Mouse (Mus musculus): Measurements from ENCODE around the gene Adgrl3. TPM values are rescaled to one million over a fixed set of nuclear protein-coding genes. Genes with fewer than 3 reads are reported as not detected.

The Adgrl3 gene
- polyA plus RNA-seq, 1 experiment, result 9.8 TPM

DNA sequence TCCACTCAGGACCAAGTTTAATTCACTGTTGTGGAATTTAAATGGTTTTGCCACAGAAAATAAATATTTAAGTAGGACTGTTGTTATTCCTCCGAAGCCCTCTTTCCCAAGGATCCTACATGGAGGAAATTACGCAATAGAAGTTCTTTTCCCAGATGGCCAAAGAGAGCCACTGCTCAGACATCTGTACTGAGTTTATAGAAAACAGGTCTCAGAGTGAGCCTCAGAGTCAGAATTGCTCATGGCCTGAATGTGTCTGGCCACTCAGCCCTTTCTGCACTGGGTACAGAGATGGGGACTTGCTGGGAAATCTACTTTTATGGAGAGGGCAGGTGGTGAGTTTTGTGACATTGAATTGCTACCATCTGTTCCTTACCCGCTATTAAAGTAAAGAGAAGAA is 74.7 kb downstream of the Adgrl3 start:
- H3K27me3 ChIP-seq (ENCODE audit: control insufficient read depth, insufficient read depth, insufficient read length), result no peaks in the 10 kb centered on the region
- peaks cover 4% of the 10 kb centered on the region for H3K36me3 ChIP-seq (ENCODE audit: control insufficient read depth, insufficient read depth)
- H3K79me3 ChIP-seq (ENCODE audit: low read depth), result peaks cover 2% of the 10 kb centered on the region
- no peak overlapping the region for H3ac ChIP-seq (ENCODE audit: control insufficient read depth, insufficient read length, low read depth)
- H3K4me3 ChIP-seq (ENCODE audit: insufficient read depth, poor library complexity, severe bottlenecking), result no peak overlapping the region
- TF ChIP-seq MYOD1 (IDR thresholded peaks at IDR 0.05; ENCODE audit: control insufficient read depth, insufficient read length, low read depth), result no peak
- TF ChIP-seq MAX (IDR thresholded peaks at IDR 0.05), result no peak
- no peak for TF ChIP-seq USF1 (IDR thresholded peaks at IDR 0.05; ENCODE audit: low read depth)
- TF ChIP-seq MYOG (IDR thresholded peaks at IDR 0.05; ENCODE audit: control insufficient read depth, extremely low read depth, insufficient read length), result no peak
- TF ChIP-seq CEBPB (IDR thresholded peaks at IDR 0.05; ENCODE audit: low read depth), result peak; percentile 57
- TF ChIP-seq FOSL1 (IDR thresholded peaks at IDR 0.05; ENCODE audit: insufficient read depth, low read length, poor library complexity, severe bottlenecking), result no peak
- peaks cover 46% of the 10 kb centered on the region for H3K79me2 ChIP-seq (ENCODE audit: control insufficient read depth, insufficient read depth)

DNA sequence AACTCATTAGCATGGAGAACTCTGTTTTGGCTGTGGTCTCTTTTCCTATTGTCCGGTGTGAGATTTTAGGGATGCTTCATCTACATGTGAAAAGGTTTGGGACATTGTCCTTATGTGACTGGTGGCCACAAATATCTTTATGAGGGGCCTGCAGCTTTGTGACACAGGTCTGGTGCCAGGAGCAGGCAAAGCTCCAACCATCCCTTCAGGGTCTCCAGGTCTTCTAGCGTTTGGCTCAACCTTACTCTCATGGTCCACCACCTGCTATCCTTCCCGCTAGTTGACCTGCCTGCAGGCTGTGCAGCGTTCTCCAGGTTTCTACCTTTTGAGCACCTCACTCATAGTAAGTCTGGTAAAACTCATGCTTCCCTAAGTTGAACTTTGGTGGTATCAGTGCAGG is 77.2 kb downstream of the Adgrl3 start:
- Histone ChIP-seq H3K79me3 (ENCODE audit: low read depth) (peaks cover 2% of the 10 kb centered on the region), H3ac (ENCODE audit: control insufficient read depth, insufficient read length, low read depth) (no peak overlapping the region), H3K27me3 (ENCODE audit: control insufficient read depth, insufficient read depth, insufficient read length) (no peaks in the 10 kb centered on the region), H3K4me3 (ENCODE audit: insufficient read depth, poor library complexity, severe bottlenecking) (no peak overlapping the region), H3K36me3 (ENCODE audit: control insufficient read depth, insufficient read depth) (peaks cover 4% of the 10 kb centered on the region), H3K79me2 (ENCODE audit: control insufficient read depth, insufficient read depth) (peaks cover 43% of the 10 kb centered on the region)
- no peak for TF ChIP-seq CTCF (IDR thresholded peaks at IDR 0.05; ENCODE audit: control insufficient read depth, insufficient read depth, insufficient read length)
- TF ChIP-seq CEBPB (IDR thresholded peaks at IDR 0.05; ENCODE audit: low read depth), result no peak
- TF ChIP-seq MYOG (IDR thresholded peaks at IDR 0.05; ENCODE audit: control insufficient read depth, extremely low read depth, insufficient read length), result no peak
- no peak for TF ChIP-seq USF1 (IDR thresholded peaks at IDR 0.05; ENCODE audit: low read depth)
- no peak for TF ChIP-seq MYOD1 (IDR thresholded peaks at IDR 0.05; ENCODE audit: control insufficient read depth, insufficient read length, low read depth)
- TF ChIP-seq MAX (IDR thresholded peaks at IDR 0.05), result no peak
- TF ChIP-seq FOSL1 (IDR thresholded peaks at IDR 0.05; ENCODE audit: insufficient read depth, low read length, poor library complexity, severe bottlenecking), result no peak

DNA sequence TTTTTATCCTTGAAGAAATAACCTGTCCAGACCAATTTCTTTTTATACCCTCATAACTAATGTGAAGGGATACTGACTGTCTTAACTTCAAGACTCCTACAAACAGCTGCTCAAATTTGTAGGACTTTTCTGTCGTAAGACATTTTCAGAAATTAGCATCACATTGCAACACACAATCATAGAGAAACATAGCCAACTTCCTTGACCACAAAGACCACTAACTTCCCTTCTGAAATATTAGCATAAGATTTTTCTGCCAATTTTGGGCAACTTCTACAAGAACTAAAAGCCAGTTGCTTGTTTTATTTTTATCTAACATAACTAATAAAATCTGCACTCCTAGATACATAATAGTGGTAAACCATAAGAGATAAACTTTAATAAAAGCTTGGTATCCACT is 87.5 kb downstream of the Adgrl3 start:
- Histone ChIP-seq H3ac (ENCODE audit: control insufficient read depth, insufficient read length, low read depth) (no peak overlapping the region), H3K79me2 (ENCODE audit: control insufficient read depth, insufficient read depth) (peaks cover 23% of the 10 kb centered on the region), H3K36me3 (ENCODE audit: control insufficient read depth, insufficient read depth) (no peaks in the 10 kb centered on the region), H3K27me3 (ENCODE audit: control insufficient read depth, insufficient read depth, insufficient read length) (no peaks in the 10 kb centered on the region), H3K79me3 (ENCODE audit: low read depth) (peaks cover 9% of the 10 kb centered on the region), H3K4me3 (ENCODE audit: insufficient read depth, poor library complexity, severe bottlenecking) (no peak overlapping the region)
- TF ChIP-seq FOSL1 (IDR thresholded peaks at IDR 0.05; ENCODE audit: insufficient read depth, low read length, poor library complexity, severe bottlenecking) (no peak), MYOD1 (IDR thresholded peaks at IDR 0.05; ENCODE audit: control insufficient read depth, insufficient read length, low read depth) (peak; percentile 40), CEBPB (IDR thresholded peaks at IDR 0.05; ENCODE audit: low read depth) (peak; percentile 87)

DNA sequence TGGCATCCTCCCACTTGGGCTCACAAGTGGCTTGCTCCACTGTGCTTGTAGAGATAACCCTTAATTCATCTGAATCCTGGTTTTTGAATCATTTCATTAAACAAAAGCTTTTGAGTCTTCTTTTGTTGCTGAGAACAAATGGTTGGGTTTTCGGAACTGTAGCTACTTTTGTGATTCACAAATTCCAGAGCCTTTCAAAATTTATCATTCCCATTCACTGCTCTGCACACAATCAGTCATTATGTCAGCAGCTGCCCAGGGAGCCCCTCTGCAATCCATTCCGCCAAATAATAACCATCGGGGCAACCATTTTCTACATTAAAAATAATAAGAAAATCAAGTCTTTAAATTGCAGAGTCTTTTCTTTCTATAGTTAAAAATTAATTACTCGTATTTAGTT is 104.5 kb downstream of the Adgrl3 start:
- Histone ChIP-seq H3K79me2 (ENCODE audit: control insufficient read depth, insufficient read depth) (peaks cover 9% of the 10 kb centered on the region), H3K4me3 (ENCODE audit: insufficient read depth, poor library complexity, severe bottlenecking) (no peak overlapping the region), H3K27me3 (ENCODE audit: control insufficient read depth, insufficient read depth, insufficient read length) (no peaks in the 10 kb centered on the region), H3K36me3 (ENCODE audit: control insufficient read depth, insufficient read depth) (no peaks in the 10 kb centered on the region), H3ac (ENCODE audit: control insufficient read depth, insufficient read length, low read depth) (no peak overlapping the region), H3K79me3 (ENCODE audit: low read depth) (peaks cover 8% of the 10 kb centered on the region)
- TF ChIP-seq CEBPB (IDR thresholded peaks at IDR 0.05; ENCODE audit: low read depth) (no peak), CTCF (IDR thresholded peaks at IDR 0.05; ENCODE audit: control insufficient read depth, insufficient read depth, insufficient read length) (no peak), MYOG (IDR thresholded peaks at IDR 0.05; ENCODE audit: control insufficient read depth, extremely low read depth, insufficient read length) (no peak), MAX (IDR thresholded peaks at IDR 0.05) (no peak), MYOD1 (IDR thresholded peaks at IDR 0.05; ENCODE audit: control insufficient read depth, insufficient read length, low read depth) (no peak), USF1 (IDR thresholded peaks at IDR 0.05; ENCODE audit: low read depth) (no peak), FOSL1 (IDR thresholded peaks at IDR 0.05; ENCODE audit: insufficient read depth, low read length, poor library complexity, severe bottlenecking) (no peak)

DNA sequence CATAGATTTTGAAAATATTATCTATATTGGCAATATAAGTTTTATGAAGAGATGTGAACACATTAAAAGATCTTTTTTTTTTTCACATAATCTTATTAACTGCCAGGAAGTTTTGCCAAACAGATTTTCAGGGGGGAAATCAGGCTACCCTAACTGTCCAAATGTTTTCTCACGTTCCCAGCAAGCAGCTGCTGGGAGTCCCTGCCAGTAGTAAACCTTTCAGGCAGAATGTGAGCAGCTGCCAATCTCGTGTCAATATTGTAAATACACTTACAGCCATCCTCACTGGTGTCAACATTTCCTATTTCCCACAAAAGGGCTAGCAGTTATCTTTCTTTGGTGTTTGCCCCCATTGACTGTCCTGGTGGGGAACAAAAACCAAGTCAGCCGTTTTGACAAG is 107.7 kb downstream of the Adgrl3 start:
- H3ac ChIP-seq (ENCODE audit: control insufficient read depth, insufficient read length, low read depth), result no peak overlapping the region
- no peak for TF ChIP-seq MYOG (IDR thresholded peaks at IDR 0.05; ENCODE audit: control insufficient read depth, extremely low read depth, insufficient read length)
- no peak for TF ChIP-seq MAX (IDR thresholded peaks at IDR 0.05)
- no peak for TF ChIP-seq USF1 (IDR thresholded peaks at IDR 0.05; ENCODE audit: low read depth)
- no peak for TF ChIP-seq CEBPB (IDR thresholded peaks at IDR 0.05; ENCODE audit: low read depth)
- no peak for TF ChIP-seq MYOD1 (IDR thresholded peaks at IDR 0.05; ENCODE audit: control insufficient read depth, insufficient read length, low read depth)
- no peak for TF ChIP-seq CTCF (IDR thresholded peaks at IDR 0.05; ENCODE audit: control insufficient read depth, insufficient read depth, insufficient read length)
- TF ChIP-seq FOSL1 (IDR thresholded peaks at IDR 0.05; ENCODE audit: insufficient read depth, low read length, poor library complexity, severe bottlenecking), result no peak

DNA sequence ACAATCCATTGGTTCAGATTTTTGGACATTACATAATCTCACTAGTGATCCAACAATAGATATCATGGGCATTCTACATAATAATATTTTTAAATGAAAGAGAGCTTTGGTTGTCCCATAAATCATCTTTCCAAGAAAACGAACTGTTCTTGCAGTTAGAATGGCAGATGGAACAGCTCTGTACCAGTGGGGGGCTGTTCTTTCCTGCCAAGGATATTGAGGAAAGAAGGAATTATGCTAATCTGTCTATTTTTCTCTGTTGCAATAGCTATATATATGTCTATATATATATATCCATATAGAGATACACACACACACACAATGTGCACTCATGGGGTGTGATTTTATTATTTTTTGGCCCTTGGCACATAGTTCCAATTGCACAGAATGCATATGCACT is 116.5 kb downstream of the Adgrl3 start:
- Histone ChIP-seq H3K4me3 (ENCODE audit: insufficient read depth, poor library complexity, severe bottlenecking) (no peak overlapping the region), H3K79me3 (ENCODE audit: low read depth) (no peaks in the 10 kb centered on the region), H3K27me3 (ENCODE audit: control insufficient read depth, insufficient read depth, insufficient read length) (no peaks in the 10 kb centered on the region), H3ac (ENCODE audit: control insufficient read depth, insufficient read length, low read depth) (no peak overlapping the region), H3K36me3 (ENCODE audit: control insufficient read depth, insufficient read depth) (peaks cover 6% of the 10 kb centered on the region), H3K79me2 (ENCODE audit: control insufficient read depth, insufficient read depth) (no peaks in the 10 kb centered on the region)
- TF ChIP-seq USF1 (IDR thresholded peaks at IDR 0.05; ENCODE audit: low read depth) (no peak), MYOD1 (IDR thresholded peaks at IDR 0.05; ENCODE audit: control insufficient read depth, insufficient read length, low read depth) (no peak), MYOG (IDR thresholded peaks at IDR 0.05; ENCODE audit: control insufficient read depth, extremely low read depth, insufficient read length) (no peak)

More for the DNA sequence above, 107.7 kb downstream of the Adgrl3 start:
- Histone ChIP-seq H3K27me3 (ENCODE audit: control insufficient read depth, insufficient read depth, insufficient read length) (no peaks in the 10 kb centered on the region), H3K4me3 (ENCODE audit: insufficient read depth, poor library complexity, severe bottlenecking) (no peak overlapping the region), H3K36me3 (ENCODE audit: control insufficient read depth, insufficient read depth) (no peaks in the 10 kb centered on the region), H3K79me3 (ENCODE audit: low read depth) (peaks cover 8% of the 10 kb centered on the region), H3K79me2 (ENCODE audit: control insufficient read depth, insufficient read depth) (peaks cover 9% of the 10 kb centered on the region)
